Comparison of ENCODE assay signal across 16 mouse cellular contexts in genomic region chr2:66336396-66336795, GRCm38 (mm10).
DNase-seq lines count a peak whose midpoint lies in the region; ATAC-seq and TF ChIP-seq lines count a peak whose summit lies in the region.
"Had no signal": no experiment of that assay in that cellular context is flagged by ENCODE, and none has a peak within 500 bp of the region (broad histone marks: within the 10 kb centered on the region; RNA-seq: fewer than 3 reads in every experiment).

No protein-coding gene starts in this region.

- peak; percentile 5 for DNase-seq in embryonic facial prominence, embryonic 11.5 days (ENCODE audit: low spot score)
- no peak for DNase-seq in embryonic facial prominence, embryonic 10.5 days (ENCODE audit: low spot score)
- peak; percentile 4 for DNase-seq in kidney, adult 9 months
- DNase-seq in kidney, postnatal 25 days: no peak
- peak; percentile 45 for DNase-seq in brain, embryonic 14.5 days (ENCODE audit: low read depth)
- no peak for DNase-seq in adrenal gland, postnatal 10 days
- DNase-seq in adrenal gland, postnatal 4 days (ENCODE audit: low spot score in 2 of 2): no peak
- DNase-seq: adrenal gland, postnatal 14 days; cerebellum, adult 11 months; heart, postnatal 14 days; thymus, postnatal 4 days had no signal

- no peak for ATAC-seq in embryonic facial prominence, embryonic 11.5 days (replicated peaks; ENCODE audit: insufficient number of reproducible peaks, low FRiP score, low TSS enrichment, low read depth)
- ATAC-seq: forebrain, embryonic 13.5 days; intestine, embryonic 15.5 days had no signal

- no peaks in the 10 kb centered on the region for H3K36me3 ChIP-seq in embryonic facial prominence, embryonic 11.5 days (replicated peaks; ENCODE audit: control insufficient read depth, insufficient read depth, low read depth, low read length)
- H3K36me3 ChIP-seq in embryonic facial prominence, embryonic 10.5 days (replicated peaks): no peaks in the 10 kb centered on the region
- no peaks in the 10 kb centered on the region for H3K36me3 ChIP-seq in E14TG2a.4 (ENCODE audit: insufficient read depth, low read length)
- H3K36me3 ChIP-seq: embryonic facial prominence, embryonic 15.5 days; intestine, embryonic 15.5 days had no signal

- TF ChIP-seq CTCF in E14TG2a.4 (conservative IDR thresholded peaks at IDR 0.05; ENCODE audit: low read length): 0 out of 2 replicates have a peak, but pooled peaks have one; percentile 12
- TF ChIP-seq CTCF in brain, embryonic 14.5 days (IDR thresholded peaks at IDR 0.05; ENCODE audit: borderline replicate concordance, extremely low read depth, insufficient read depth, insufficient read length): no peak

- WGBS in embryonic facial prominence, embryonic 11.5 days: 79% methylated on average over 6 of the region's 6 CpGs
- 81% methylated on average over 6 of the region's 6 CpGs for WGBS in embryonic facial prominence, embryonic 10.5 days

- H3K9me3 ChIP-seq in embryonic facial prominence, embryonic 11.5 days (replicated peaks; ENCODE audit: control insufficient read depth, low read length): no peaks in the 10 kb centered on the region
- H3K9me3 ChIP-seq in embryonic facial prominence, embryonic 10.5 days: no peaks in the 10 kb centered on the region
- no peaks in the 10 kb centered on the region for H3K9me3 ChIP-seq in E14TG2a.4 (ENCODE audit: low read length)
- H3K9me3 ChIP-seq: embryonic facial prominence, embryonic 15.5 days; forebrain, embryonic 13.5 days; intestine, embryonic 15.5 days had no signal

- TF ChIP-seq POLR2A in brain, embryonic 14.5 days (IDR thresholded peaks at IDR 0.05; ENCODE audit: borderline replicate concordance, extremely low read depth, insufficient read depth, insufficient read length, poor library complexity, severe bottlenecking): no peak

- no peak overlapping the region for H3K4me3 ChIP-seq in embryonic facial prominence, embryonic 11.5 days (ENCODE audit: low read depth, low read length)
- H3K4me3 ChIP-seq in embryonic facial prominence, embryonic 10.5 days: no peak overlapping the region
- no peak overlapping the region for H3K4me3 ChIP-seq in E14TG2a.4 (replicated peaks; ENCODE audit: low read length)
- H3K4me3 ChIP-seq: embryonic facial prominence, embryonic 15.5 days; forebrain, embryonic 13.5 days; intestine, embryonic 15.5 days had no signal

- no peak overlapping the region for H3K4me2 ChIP-seq in embryonic facial prominence, embryonic 11.5 days (ENCODE audit: low read depth, low read length)
- H3K4me2 ChIP-seq: embryonic facial prominence, embryonic 15.5 days; forebrain, embryonic 13.5 days; intestine, embryonic 15.5 days had no signal

- no peaks in the 10 kb centered on the region for H3K27me3 ChIP-seq in embryonic facial prominence, embryonic 11.5 days (ENCODE audit: control insufficient read depth, insufficient read depth, low read length)
- H3K27me3 ChIP-seq in embryonic facial prominence, embryonic 10.5 days (replicated peaks; ENCODE audit: low read depth, poor library complexity, severe bottlenecking): no peaks in the 10 kb centered on the region
- H3K27me3 ChIP-seq in E14TG2a.4 (ENCODE audit: insufficient read depth, low read length): no peaks in the 10 kb centered on the region
- H3K27me3 ChIP-seq: embryonic facial prominence, embryonic 15.5 days; forebrain, embryonic 13.5 days; intestine, embryonic 15.5 days had no signal

- H3K27ac ChIP-seq in embryonic facial prominence, embryonic 11.5 days (replicated peaks; ENCODE audit: low read depth, low read length): no peak overlapping the region
- H3K27ac ChIP-seq in embryonic facial prominence, embryonic 10.5 days (replicated peaks): no peak overlapping the region
- H3K27ac ChIP-seq: embryonic facial prominence, embryonic 15.5 days; forebrain, embryonic 13.5 days; intestine, embryonic 15.5 days; liver, embryonic 14.5 days had no signal

- H3K9ac ChIP-seq in embryonic facial prominence, embryonic 11.5 days (replicated peaks; ENCODE audit: low read length): no peak overlapping the region
- H3K9ac ChIP-seq: embryonic facial prominence, embryonic 15.5 days; forebrain, embryonic 13.5 days; intestine, embryonic 15.5 days; liver, embryonic 14.5 days had no signal

- no peaks in the 10 kb centered on the region for H3K4me1 ChIP-seq in embryonic facial prominence, embryonic 11.5 days (ENCODE audit: control insufficient read depth, insufficient read depth, low read length)
- no peaks in the 10 kb centered on the region for H3K4me1 ChIP-seq in embryonic facial prominence, embryonic 10.5 days
- H3K4me1 ChIP-seq in E14TG2a.4 (replicated peaks; ENCODE audit: low read depth, low read length): no peaks in the 10 kb centered on the region
- H3K4me1 ChIP-seq: embryonic facial prominence, embryonic 15.5 days; forebrain, embryonic 13.5 days; intestine, embryonic 15.5 days had no signal

Comparison
In these comparisons a context has a peak if more than half of its experiments do, and no peak if none do; other contexts are left out.
1. DNase-seq: peak in embryonic facial prominence, embryonic 11.5 days (single experiment), kidney, adult 9 months (single experiment) and brain, embryonic 14.5 days (single experiment); none in embryonic facial prominence, embryonic 10.5 days (single experiment), kidney, postnatal 25 days (0 of 2), adrenal gland, postnatal 10 days (single experiment) and adrenal gland, postnatal 4 days (0 of 2).